40 mouse cellular contexts compared by ENCODE assay signal in the genomic region with DNA sequence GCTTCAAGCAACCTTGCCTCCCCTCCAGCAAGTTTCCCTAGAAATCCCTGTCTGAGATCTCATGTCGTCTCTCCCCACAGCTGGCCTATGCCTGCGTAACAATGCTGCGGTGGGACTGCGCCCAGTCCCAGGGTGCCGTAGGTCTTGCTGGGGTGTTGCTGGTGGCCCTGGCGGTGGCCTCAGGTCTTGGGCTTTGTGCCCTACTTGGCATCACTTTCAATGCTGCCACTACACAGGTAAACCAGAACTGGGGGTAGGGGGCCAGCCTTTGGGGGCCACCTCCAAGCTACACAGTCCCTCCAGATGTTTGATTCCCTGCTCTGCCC. TPM values are rescaled to one million over a fixed set of nuclear protein-coding genes. Genes with fewer than 3 reads are reported as not detected.
"Had no signal": no experiment of that assay in that cellular context is flagged by ENCODE, and none has a peak within 500 bp of the region (broad histone marks: within the 10 kb centered on the region; RNA-seq: fewer than 3 reads in every experiment).

No protein-coding gene starts in this region.

- H3K9ac ChIP-seq: heart, embryonic 12.5 days; heart, embryonic 13.5 days; heart, embryonic 15.5 days; hindbrain, embryonic 12.5 days; hindbrain, embryonic 14.5 days; hindbrain, embryonic 15.5 days; intestine, embryonic 15.5 days; kidney, embryonic 15.5 days had no signal

- ATAC-seq: hindbrain, embryonic 16.5 days; hindbrain, postnatal 0 days; inflammation-experienced regulatory T-cells, adult 6 months; intestine, embryonic 15.5 days had no signal

- H3K4me1 ChIP-seq: heart, embryonic 12.5 days; heart, embryonic 15.5 days; intestine, embryonic 15.5 days had no signal

- H3K36me3 ChIP-seq: heart, embryonic 15.5 days; intestine, embryonic 15.5 days had no signal

- H3K27ac ChIP-seq: heart, embryonic 10.5 days; heart, embryonic 13.5 days; heart, embryonic 15.5 days; hindbrain, embryonic 10.5 days; hindbrain, embryonic 12.5 days; hindbrain, embryonic 14.5 days; hindbrain, embryonic 15.5 days; hindbrain, postnatal 0 days; intestine, embryonic 15.5 days; kidney, embryonic 15.5 days; kidney, postnatal 0 days; layer of hippocampus, adult 2 months; left cerebral cortex, adult 2 months had no signal

- H3K4me2 ChIP-seq: heart, embryonic 11.5 days; heart, embryonic 12.5 days; heart, embryonic 13.5 days; heart, embryonic 15.5 days; hindbrain, embryonic 12.5 days; hindbrain, embryonic 14.5 days; hindbrain, embryonic 15.5 days; intestine, embryonic 15.5 days; kidney, embryonic 15.5 days had no signal

- DNase-seq: heart, postnatal 10 days; heart, postnatal 14 days; heart, postnatal 36 days; heart, postnatal 4 days; kidney, adult 11 months; kidney, adult 18-20 months; kidney, adult 2 months; kidney, adult 8-10 months; kidney, adult 9 months; kidney, postnatal 10 days; kidney, postnatal 14 days; kidney, postnatal 25 days; kidney, postnatal 36 days; kidney, postnatal 4 days; layer of hippocampus, adult 9-11 months; layer of hippocampus, postnatal 36 days had no signal

- H3K9me3 ChIP-seq: heart, embryonic 10.5 days; heart, embryonic 12.5 days; heart, embryonic 13.5 days; heart, embryonic 15.5 days; hindbrain, embryonic 10.5 days; hindbrain, embryonic 12.5 days; hindbrain, embryonic 15.5 days; intestine, embryonic 15.5 days; kidney, embryonic 15.5 days had no signal

- H3K27me3 ChIP-seq: heart, embryonic 13.5 days; heart, embryonic 15.5 days; hindbrain, embryonic 12.5 days; hindbrain, embryonic 15.5 days; intestine, embryonic 15.5 days; kidney, embryonic 15.5 days had no signal

- H3K4me3 ChIP-seq: heart, embryonic 10.5 days; heart, embryonic 12.5 days; heart, embryonic 13.5 days; heart, embryonic 15.5 days; hindbrain, embryonic 10.5 days; hindbrain, embryonic 12.5 days; hindbrain, embryonic 15.5 days; intestine, embryonic 15.5 days; kidney, embryonic 15.5 days; layer of hippocampus, adult 2 months; left cerebral cortex, adult 2 months had no signal

RNA-seq across cellular contexts. Expression of gene Ptch2, which starts 12.6 kb away (rescaled TPM):
- total RNA-seq: hematopoietic stem cell, adult 5-6 weeks had no signal

RNA-seq across cellular contexts. Expression of gene Tctex1d4, which starts 18.1 kb away (rescaled TPM):
- total RNA-seq: heart, postnatal 14 days; heart, postnatal 36 days; heart, postnatal 4 days; hematopoietic stem cell, adult 5-6 weeks; layer of hippocampus, postnatal 36 days; left cerebral cortex, adult 2 months; left cerebral cortex, adult 8-10 months had no signal
- polyA plus RNA-seq: heart, embryonic 10.5 days; heart, embryonic 11.5 days; heart, embryonic 12.5 days; heart, embryonic 13.5 days; heart, embryonic 14.5 days; heart, embryonic 15.5 days; heart, postnatal 0 days; hindbrain, embryonic 12.5 days; intestine, embryonic 14.5 days; intestine, embryonic 15.5 days; kidney, embryonic 14.5 days; kidney, embryonic 15.5 days; kidney, embryonic 16.5 days had no signal
